8 mouse cellular contexts compared by ENCODE assay signal in the genomic region with DNA sequence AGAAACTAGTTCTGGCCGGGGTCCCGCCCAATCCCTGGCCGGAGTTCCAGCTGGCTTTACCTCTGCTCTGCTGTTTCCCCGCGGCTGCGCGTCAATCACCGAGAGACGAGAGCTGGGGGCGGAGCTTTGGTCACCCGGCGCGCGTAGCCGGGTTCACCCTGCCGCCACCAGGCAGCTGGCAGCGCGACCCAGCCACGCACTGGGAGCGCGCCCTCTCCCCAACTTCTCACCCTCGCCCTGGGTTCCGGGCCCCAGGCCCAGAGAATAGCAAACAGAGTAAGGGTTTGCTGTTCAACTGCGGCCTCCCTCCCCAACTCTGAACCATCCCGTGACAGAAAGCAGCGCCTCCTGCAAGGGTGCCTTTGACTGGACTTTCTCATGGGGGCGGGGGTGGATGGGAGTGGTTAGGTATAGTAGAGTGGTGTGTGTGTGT. TPM values are rescaled to one million over a fixed set of nuclear protein-coding genes. Genes with fewer than 3 reads are reported as not detected.
DNase-seq lines count a peak whose midpoint lies in the region; ATAC-seq and TF ChIP-seq lines count a peak whose summit lies in the region.

No protein-coding gene starts in this region.

- TF ChIP-seq CTCF in kidney, postnatal 0 days (IDR thresholded peaks at IDR 0.05; ENCODE audit: low read depth): no peak
- TF ChIP-seq CTCF in liver, postnatal 0 days (IDR thresholded peaks at IDR 0.05; ENCODE audit: low read depth): 0 out of 2 replicates have a peak, but pooled peaks have one; percentile 12

- peak overlapping the region; percentile 44 for H3K9ac ChIP-seq in embryonic facial prominence, embryonic 15.5 days
- peak overlapping the region; percentile 73 for H3K9ac ChIP-seq in heart, embryonic 15.5 days
- peak overlapping the region; percentile 96 for H3K9ac ChIP-seq in kidney, postnatal 0 days (ENCODE audit: low read depth, low read length)
- peak overlapping the region; percentile 60 for H3K9ac ChIP-seq in liver, postnatal 0 days (replicated peaks)
- H3K9ac ChIP-seq in neural tube, embryonic 13.5 days: peak overlapping the region; percentile 96

- peak; percentile 71 for ATAC-seq in embryonic facial prominence, embryonic 15.5 days (ENCODE audit: insufficient number of reproducible peaks, low FRiP score, low TSS enrichment, low read depth)
- peak; percentile 72 for ATAC-seq in heart, embryonic 15.5 days (replicated peaks; ENCODE audit: insufficient number of reproducible peaks, insufficient read depth, low FRiP score, low read depth)
- peak; percentile 59 for ATAC-seq in kidney, postnatal 0 days (replicated peaks; ENCODE audit: low FRiP score, low read depth)
- ATAC-seq in liver, postnatal 0 days: peak; percentile 80
- ATAC-seq in neural tube, embryonic 13.5 days (ENCODE audit: low read depth): peak; percentile 66

- TF ChIP-seq EP300 in liver, postnatal 0 days (IDR thresholded peaks at IDR 0.05; ENCODE audit: low read depth): no peak

- no peaks in the 10 kb centered on the region for H3K36me3 ChIP-seq in embryonic facial prominence, embryonic 15.5 days
- no peaks in the 10 kb centered on the region for H3K36me3 ChIP-seq in heart, embryonic 15.5 days
- H3K36me3 ChIP-seq in kidney, postnatal 0 days (ENCODE audit: insufficient read depth, low read length): no peaks in the 10 kb centered on the region
- H3K36me3 ChIP-seq in liver, postnatal 0 days (replicated peaks; ENCODE audit: insufficient read depth, low read length): no peaks in the 10 kb centered on the region
- no peaks in the 10 kb centered on the region for H3K36me3 ChIP-seq in neural tube, embryonic 13.5 days

- peak; percentile 55 for DNase-seq in thymus, postnatal 4 days
- no peak for DNase-seq in thymus, postnatal 0 days (ENCODE audit: low spot score)
- DNase-seq in kidney, postnatal 0 days (ENCODE audit: low spot score): peak; percentile 96
- DNase-seq in liver, postnatal 0 days: peak; percentile 84
- DNase-seq in urinary bladder, postnatal 36 days (ENCODE audit: low spot score in 2 of 2): peak; percentile 89 to 90

- H3K27me3 ChIP-seq in embryonic facial prominence, embryonic 15.5 days: peaks cover 18% of the 10 kb centered on the region
- no peaks in the 10 kb centered on the region; the same call in 1 of the 2 replicates for H3K27me3 ChIP-seq in heart, embryonic 15.5 days
- H3K27me3 ChIP-seq in kidney, postnatal 0 days (ENCODE audit: insufficient read depth, low read length): no peaks in the 10 kb centered on the region
- peaks cover 64% of the 10 kb centered on the region for H3K27me3 ChIP-seq in liver, postnatal 0 days (ENCODE audit: insufficient read depth, low read length)
- no peaks in the 10 kb centered on the region; the same call in 1 of the 2 replicates for H3K27me3 ChIP-seq in neural tube, embryonic 13.5 days

- peak overlapping the region; percentile 72 for H3K4me2 ChIP-seq in embryonic facial prominence, embryonic 15.5 days (replicated peaks)
- H3K4me2 ChIP-seq in heart, embryonic 15.5 days: peak overlapping the region; percentile 81
- H3K4me2 ChIP-seq in kidney, postnatal 0 days (ENCODE audit: low read length): peak overlapping the region; percentile 79
- H3K4me2 ChIP-seq in liver, postnatal 0 days (ENCODE audit: low read depth, low read length): peak overlapping the region; percentile 76
- peak overlapping the region; percentile 84 for H3K4me2 ChIP-seq in neural tube, embryonic 13.5 days

- peaks cover 18% of the 10 kb centered on the region for H3K4me1 ChIP-seq in embryonic facial prominence, embryonic 15.5 days
- peaks cover 20% of the 10 kb centered on the region for H3K4me1 ChIP-seq in heart, embryonic 15.5 days (replicated peaks)
- no peaks in the 10 kb centered on the region for H3K4me1 ChIP-seq in kidney, postnatal 0 days (replicated peaks; ENCODE audit: insufficient read depth, low read length)
- peaks cover 6% of the 10 kb centered on the region; the same call in 1 of the 2 replicates for H3K4me1 ChIP-seq in liver, postnatal 0 days (ENCODE audit: insufficient read depth)
- peaks cover 51% of the 10 kb centered on the region for H3K4me1 ChIP-seq in neural tube, embryonic 13.5 days (replicated peaks)

- peak overlapping the region; percentile 63 for H3K4me3 ChIP-seq in embryonic facial prominence, embryonic 15.5 days (replicated peaks)
- peak overlapping the region; percentile 89 for H3K4me3 ChIP-seq in heart, embryonic 15.5 days
- H3K4me3 ChIP-seq in kidney, postnatal 0 days (replicated peaks; ENCODE audit: low read depth, low read length): peak overlapping the region; percentile 82
- H3K4me3 ChIP-seq in liver, postnatal 0 days (ENCODE audit: low read depth, low read length): peak overlapping the region; percentile 64
- H3K4me3 ChIP-seq in neural tube, embryonic 13.5 days: peak overlapping the region; percentile 73

- no peaks in the 10 kb centered on the region for H3K9me3 ChIP-seq in embryonic facial prominence, embryonic 15.5 days (replicated peaks)
- H3K9me3 ChIP-seq in heart, embryonic 15.5 days (replicated peaks): no peaks in the 10 kb centered on the region
- no peaks in the 10 kb centered on the region for H3K9me3 ChIP-seq in kidney, postnatal 0 days (replicated peaks; ENCODE audit: low read length)
- H3K9me3 ChIP-seq in liver, postnatal 0 days (ENCODE audit: low read length): no peaks in the 10 kb centered on the region
- no peaks in the 10 kb centered on the region for H3K9me3 ChIP-seq in neural tube, embryonic 13.5 days

- under 1% methylated on average over 27 of the region's 27 CpGs for WGBS in embryonic facial prominence, embryonic 15.5 days
- 0% methylated on average over 27 of the region's 27 CpGs for WGBS in heart, embryonic 15.5 days
- WGBS in kidney, postnatal 0 days: under 1% methylated on average over 27 of the region's 27 CpGs
- WGBS in liver, postnatal 0 days (ENCODE audit: insufficient replicate concordance): 0% methylated on average over 27 of the region's 27 CpGs
- 0% methylated on average over 26 of the region's 27 CpGs for WGBS in neural tube, embryonic 13.5 days

- peak overlapping the region; percentile 96 for H3K27ac ChIP-seq in embryonic facial prominence, embryonic 15.5 days (replicated peaks)
- H3K27ac ChIP-seq in heart, embryonic 15.5 days: peak overlapping the region; percentile 99
- H3K27ac ChIP-seq in kidney, postnatal 0 days: peak overlapping the region; percentile 97
- peak overlapping the region; percentile 87 for H3K27ac ChIP-seq in liver, postnatal 0 days (ENCODE audit: low read depth)
- H3K27ac ChIP-seq in neural tube, embryonic 13.5 days (replicated peaks): peak overlapping the region; percentile 98

RNA-seq across cellular contexts. Expression of a gene that starts 1.4 kb away (rescaled TPM):
- 8.2 TPM in 2 replicates for polyA plus RNA-seq in thymus, postnatal 0 days (2015; fragmentation: Nextera tagmentation; extraction: Ambion mirVana)
- 33.4 and 36.4 TPM in 2 replicates for polyA plus RNA-seq in embryonic facial prominence, embryonic 15.5 days (2015; fragmentation: Nextera tagmentation; extraction: Ambion mirVana)
- polyA plus RNA-seq in heart, embryonic 15.5 days (2015; fragmentation: Nextera tagmentation; extraction: Ambion mirVana): 24.0 and 25.7 TPM in 2 replicates
- polyA plus RNA-seq in kidney, postnatal 0 days (2015; fragmentation: Nextera tagmentation; extraction: Ambion mirVana): 52.8 and 60.4 TPM in 2 replicates
- polyA plus RNA-seq in liver, postnatal 0 days (2015; fragmentation: Nextera tagmentation; extraction: Ambion mirVana): 2.0 and 2.4 TPM in 2 replicates
- polyA plus RNA-seq in neural tube, embryonic 13.5 days (2015; fragmentation: Nextera tagmentation; extraction: Ambion mirVana): 92.0 and 98.7 TPM in 2 replicates

Comparison
In these comparisons a context has a peak if more than half of its experiments do, and no peak if none do; other contexts are left out.
1. H3K9ac ChIP-seq: peak in every context shown above with its lines; median percentile 96 in kidney, postnatal 0 days; 96 in neural tube, embryonic 13.5 days; 73 in heart, embryonic 15.5 days; 60 in liver, postnatal 0 days; 44 in embryonic facial prominence, embryonic 15.5 days.